Comparison of ENCODE assay signal across 8 mouse cellular contexts in genomic region chr10:52417299-52417997, GRCm38 (mm10). TPM values are rescaled to one million over a fixed set of nuclear protein-coding genes. Genes with fewer than 3 reads are reported as not detected.
DNase-seq lines count a peak whose midpoint lies in the region; ATAC-seq and TF ChIP-seq lines count a peak whose summit lies in the region.

Nus1 (plus strand) TSS chr10:52417547.

- TF ChIP-seq CTCF in Patski (IDR thresholded peaks at IDR 0.05): peak; percentile 99

- H3K27ac ChIP-seq in hindbrain, embryonic 14.5 days: peak within 1 kb of the TSS; percentile 98

- 1% methylated on average over 78 of the region's 79 CpGs for WGBS in hindbrain, embryonic 14.5 days

- H3K4me3 ChIP-seq in hindbrain, embryonic 14.5 days (replicated peaks; ENCODE audit: low read length): peak within 1 kb of the TSS; percentile 81

- peaks cover 27% of the 10 kb centered on the region for H3K4me1 ChIP-seq in hindbrain, embryonic 14.5 days (replicated peaks; ENCODE audit: control insufficient read depth, insufficient read depth, low read length)

- ATAC-seq in Patski: peak; percentile 96
- peak; percentile 99 for ATAC-seq in hindbrain, embryonic 14.5 days (ENCODE audit: low FRiP score)

- CTCF ChIA-PET in Patski (lab: Charles Lee): interaction anchor here (0.7 to 3.0 kb wide), 3 partner anchors 13 to 37 kb away, joined by 3 to 13 read pairs (median 3); no protein-coding TSS in a partner anchor

- no peaks in the 10 kb centered on the region for H3K36me3 ChIP-seq in hindbrain, embryonic 14.5 days (replicated peaks; ENCODE audit: control insufficient read depth, insufficient read depth)

- H3K9me3 ChIP-seq in hindbrain, embryonic 14.5 days (ENCODE audit: control insufficient read depth, low read length): no peaks in the 10 kb centered on the region

- POLR2A ChIA-PET in Patski (lab: Charles Lee): interaction anchor here (0.8 kb wide), 1 partner anchor 8 kb away, joined by 3 read pairs; no protein-coding TSS in a partner anchor

- H3K9ac ChIP-seq in hindbrain, embryonic 14.5 days: peak within 1 kb of the TSS; percentile 79

- in situ Hi-C loops in Patski (cut with MboI; ENCODE audit: low pct_unique_long_range_greater_than_20kb): loop anchor here (25.0 kb wide), 1 partner anchor 895 kb away; no protein-coding TSS in a partner anchor

- no peaks in the 10 kb centered on the region for H3K27me3 ChIP-seq in Patski
- H3K27me3 ChIP-seq in hindbrain, embryonic 14.5 days (ENCODE audit: control insufficient read depth, insufficient read depth, low read length): no peaks in the 10 kb centered on the region

- peak; percentile 68 for DNase-seq in Patski (ENCODE audit: low read depth, low spot score)
- peak; percentile 99 for DNase-seq in cerebellum, postnatal 14 days
- peak; percentile 93 to 97 for DNase-seq in frontal cortex, postnatal 25 days (ENCODE audit: low spot score in 2 of 2)
- DNase-seq in hindbrain, embryonic 14.5 days (ENCODE audit: low spot score): peak; percentile 98
- DNase-seq in layer of hippocampus, postnatal 36 days: peak; percentile 95
- DNase-seq in lung, postnatal 36 days: peak; percentile 97
- peak; percentile 99 for DNase-seq in retina, postnatal 1 day
- DNase-seq in urinary bladder, adult 18-20 months (ENCODE audit: low spot score in 2 of 2): peak; percentile 88 to 95

- H3K4me2 ChIP-seq in hindbrain, embryonic 14.5 days (replicated peaks): peak within 1 kb of the TSS; percentile 72

RNA-seq across cellular contexts. Expression of gene Nus1, which starts in this region (rescaled TPM):
- polyA plus RNA-seq in Patski (2021): 58.2 TPM
- 24.8 and 25.1 TPM in 2 replicates for polyA plus RNA-seq in hindbrain, embryonic 14.5 days (2014; fragmentation: Nextera tagmentation; extraction: Ambion mirVana)
- total RNA-seq in layer of hippocampus, postnatal 36 days (2021): 10 to 100 TPM; 66.9 to 69.7 TPM

Comparison
In these comparisons a context has a peak if more than half of its experiments do, and no peak if none do; other contexts are left out.
1. Peak in every context shown above with its lines: DNase-seq, ATAC-seq, H3K4me3 ChIP-seq and H3K27ac ChIP-seq.